ENCODE assay signal across 7 mouse cellular contexts in the genomic region with DNA sequence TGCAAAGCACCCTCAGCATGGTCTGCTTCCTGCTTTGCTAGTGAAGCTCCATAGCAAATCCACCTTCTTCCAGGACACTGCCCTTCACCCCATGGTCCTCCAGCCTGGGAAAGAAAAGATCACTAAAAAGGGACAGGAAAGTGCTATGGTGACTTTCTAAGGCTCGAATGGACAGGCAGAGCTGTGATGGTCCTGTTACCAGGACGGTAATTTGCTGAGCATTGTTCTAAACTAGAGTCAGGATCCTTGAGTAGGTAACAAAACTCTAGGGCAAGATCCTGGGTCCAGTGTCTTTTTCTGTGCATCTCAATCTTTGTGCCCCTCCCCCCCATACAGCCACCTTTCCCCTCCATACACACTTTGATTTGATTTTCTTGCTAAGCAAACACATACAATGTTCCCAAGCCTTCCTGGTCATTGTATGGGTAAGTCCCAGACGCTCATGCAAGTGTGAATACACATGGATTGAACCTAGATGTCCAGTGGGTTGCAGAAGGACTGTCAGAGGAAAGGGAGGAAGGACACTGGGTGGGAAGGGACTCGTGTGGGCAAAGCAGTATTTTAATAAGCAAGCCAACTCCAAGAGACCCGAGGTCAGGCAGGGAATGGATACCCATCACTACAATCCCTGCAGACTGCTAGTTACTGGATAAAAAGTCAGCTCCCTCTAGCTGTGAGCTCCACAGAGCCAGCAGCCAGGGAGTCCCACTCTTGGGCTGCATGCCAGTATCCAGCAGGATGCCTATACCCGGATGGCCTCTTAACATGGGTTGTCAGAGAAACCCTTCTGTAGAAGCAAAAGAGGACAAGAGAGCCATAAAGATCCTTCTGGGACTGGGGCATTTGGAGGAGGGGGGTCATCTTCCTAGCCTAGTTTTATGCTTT.
DNase-seq lines count a peak whose midpoint lies in the region; ATAC-seq lines count a peak whose summit lies in the region.

No protein-coding gene starts in this region.

- H3K36me3 ChIP-seq in forebrain, embryonic 16.5 days (ENCODE audit: control insufficient read depth, insufficient read depth) = no peaks in the 10 kb centered on the region
- no peaks in the 10 kb centered on the region for H3K36me3 ChIP-seq in intestine, embryonic 16.5 days (ENCODE audit: control insufficient read depth, insufficient read depth, low read length)
- no peaks in the 10 kb centered on the region for H3K36me3 ChIP-seq in limb, embryonic 15.5 days

- peak; percentile 27 for ATAC-seq in forebrain, embryonic 16.5 days
- peak; percentile 32; the same call in 1 of the 2 replicates for ATAC-seq in intestine, embryonic 16.5 days
- no peak for ATAC-seq in limb, embryonic 15.5 days (ENCODE audit: insufficient number of reproducible peaks, low FRiP score, low TSS enrichment, low read depth)

- H3K4me3 ChIP-seq in forebrain, embryonic 16.5 days (replicated peaks; ENCODE audit: low read length) = no peak overlapping the region
- H3K4me3 ChIP-seq in intestine, embryonic 16.5 days (ENCODE audit: low read length) = no peak overlapping the region
- no peak overlapping the region for H3K4me3 ChIP-seq in limb, embryonic 15.5 days

- 11% methylated on average over 6 of the region's 6 CpGs for WGBS in forebrain, embryonic 16.5 days
- WGBS in intestine, embryonic 16.5 days = 28% methylated on average over 6 of the region's 6 CpGs
- WGBS in limb, embryonic 15.5 days = 21% methylated on average over 6 of the region's 6 CpGs

- DNase-seq in urinary bladder, postnatal 4 days (ENCODE audit: low spot score in 2 of 2) = peak; percentile 68 to 71
- no peak for DNase-seq in urinary bladder, postnatal 25 days (ENCODE audit: low spot score)
- peak; percentile 55 for DNase-seq in retina, embryonic 14.5 days (ENCODE audit: low spot score)
- DNase-seq in embryo, embryonic 10.5 days (ENCODE audit: low spot score) = no peak

- peak overlapping the region; percentile 50 for H3K9ac ChIP-seq in forebrain, embryonic 16.5 days (replicated peaks; ENCODE audit: low read depth, low read length)
- H3K9ac ChIP-seq in intestine, embryonic 16.5 days (ENCODE audit: low read depth, low read length) = peak overlapping the region; percentile 50; the same call in 1 of the 2 replicates
- H3K9ac ChIP-seq in limb, embryonic 15.5 days = no peak overlapping the region

- H3K27ac ChIP-seq in forebrain, embryonic 16.5 days (ENCODE audit: low read length) = peak overlapping the region; percentile 94
- H3K27ac ChIP-seq in intestine, embryonic 16.5 days (ENCODE audit: low read length) = peak overlapping the region; percentile 85
- peak overlapping the region; percentile 81 for H3K27ac ChIP-seq in limb, embryonic 15.5 days

- H3K4me1 ChIP-seq in forebrain, embryonic 16.5 days (replicated peaks; ENCODE audit: control insufficient read depth, insufficient read depth, low read length) = peaks cover 40% of the 10 kb centered on the region
- peaks cover 37% of the 10 kb centered on the region for H3K4me1 ChIP-seq in intestine, embryonic 16.5 days (ENCODE audit: control insufficient read depth, insufficient read depth, low read length)
- H3K4me1 ChIP-seq in limb, embryonic 15.5 days = peaks cover 63% of the 10 kb centered on the region

- H3K4me2 ChIP-seq in forebrain, embryonic 16.5 days (ENCODE audit: low read length) = peak overlapping the region; percentile 48
- H3K4me2 ChIP-seq in intestine, embryonic 16.5 days (ENCODE audit: low read depth, low read length) = no peak overlapping the region
- H3K4me2 ChIP-seq in limb, embryonic 15.5 days = peak overlapping the region; percentile 7; the same call in 1 of the 2 replicates

- no peaks in the 10 kb centered on the region for H3K27me3 ChIP-seq in forebrain, embryonic 16.5 days (replicated peaks; ENCODE audit: control insufficient read depth, insufficient read depth, low read length)
- no peaks in the 10 kb centered on the region for H3K27me3 ChIP-seq in intestine, embryonic 16.5 days (replicated peaks; ENCODE audit: control insufficient read depth, insufficient read depth, low read length)
- H3K27me3 ChIP-seq in limb, embryonic 15.5 days = no peaks in the 10 kb centered on the region

- H3K9me3 ChIP-seq in forebrain, embryonic 16.5 days (ENCODE audit: control insufficient read depth, low read length) = no peaks in the 10 kb centered on the region
- no peaks in the 10 kb centered on the region for H3K9me3 ChIP-seq in intestine, embryonic 16.5 days (ENCODE audit: control insufficient read depth, low read length)
- H3K9me3 ChIP-seq in limb, embryonic 15.5 days = no peaks in the 10 kb centered on the region

Comparison
In these comparisons a context has a peak if more than half of its experiments do, and no peak if none do; other contexts are left out.
1. DNase-seq: peak in urinary bladder, postnatal 4 days (2 of 2) and retina, embryonic 14.5 days (single experiment); none in urinary bladder, postnatal 25 days (single experiment) and embryo, embryonic 10.5 days (single experiment).
2. Peak in every context shown above with its lines, with median percentiles within 50 percentile points of each other: H3K27ac ChIP-seq.